Mouse (Mus musculus) cerebellum, adult 9-11 months (tissue): ENCODE results near the gene Muc13.

ENCODE experiments used
- DNase-seq: peaks from one replicate; pipeline ENCODE4 v3.0.0; 2022

The Muc13 gene

GRCm38 (mm10) chr16:33829301-33829831 is 35.5 kb downstream of the Muc13 start, which contains the start of gene Itgb5:
Gene Itgb5 (plus strand): TSS chr16:33829665.
- peak; percentile 83 for DNase-seq

- DNase-seq: peak; percentile 63
Measured at GRCm38 (mm10) chr16:33829842-33830511, 36.1 kb downstream of the Muc13 start.

GRCm38 (mm10) chr16:33830512-33831105 is 36.8 kb downstream of the Muc13 start:
- DNase-seq: no peak

GRCm38 (mm10) chr16:33832057-33832456 is 38.2 kb downstream of the Muc13 start:
- no peak for DNase-seq

GRCm38 (mm10) chr16:33832728-33833428 is 39.0 kb downstream of the Muc13 start:
- no peak for DNase-seq

- DNase-seq: no peak
Measured at GRCm38 (mm10) chr16:33833429-33833753, 39.6 kb downstream of the Muc13 start.

- DNase-seq: no peak
Measured at GRCm38 (mm10) chr16:33833781-33834482, 40.1 kb downstream of the Muc13 start.

- no peak for DNase-seq
Measured at GRCm38 (mm10) chr16:33836676-33837075, 42.8 kb downstream of the Muc13 start.

GRCm38 (mm10) chr16:33837191-33837590 is 43.4 kb downstream of the Muc13 start:
- DNase-seq: peak; percentile 62

- DNase-seq: no peak
Measured at GRCm38 (mm10) chr16:33840616-33841015, 46.8 kb downstream of the Muc13 start.

GRCm38 (mm10) chr16:33842081-33842880 is 48.4 kb downstream of the Muc13 start:
- no peak for DNase-seq

- no peak for DNase-seq
Measured at GRCm38 (mm10) chr16:33844150-33844611, 50.3 kb downstream of the Muc13 start.

- DNase-seq: no peak
Measured at GRCm38 (mm10) chr16:33844866-33845265, 51.0 kb downstream of the Muc13 start.

- DNase-seq: no peak
Measured at GRCm38 (mm10) chr16:33853271-33853670, 59.4 kb downstream of the Muc13 start.

- DNase-seq: peak; percentile 65
Measured at GRCm38 (mm10) chr16:33858766-33859165, 64.9 kb downstream of the Muc13 start.

- DNase-seq: no peak
Measured at GRCm38 (mm10) chr16:33859380-33859779, 65.5 kb downstream of the Muc13 start.

- peak; percentile 98 for DNase-seq
Measured at GRCm38 (mm10) chr16:33859988-33860700, 66.3 kb downstream of the Muc13 start.

- DNase-seq: peak; percentile 77
Measured at GRCm38 (mm10) chr16:33862406-33862805, 68.6 kb downstream of the Muc13 start.

- peak; percentile 72 for DNase-seq
Measured at GRCm38 (mm10) chr16:33863208-33863751, 69.4 kb downstream of the Muc13 start.
